Mouse (Mus musculus) liver, embryonic 13.5 days (tissue): ENCODE data around the gene Hba-a1. TPM values are rescaled to one million over a fixed set of nuclear protein-coding genes. Genes with fewer than 3 reads are reported as not detected.

Source experiments
- ATAC-seq: fragments of 200-750 bp; cut with Nextera tagmentation; 2 replicates; pipeline ENCODE4 v1.8.0; 2017; ENCODE audit warnings: low read depth, mild to moderate bottlenecking, moderate number of reproducible peaks, moderate library complexity
- DNase-seq: peaks from one replicate; pipeline ENCODE4 v3.0.0; 2022
- H3K27ac ChIP-seq: fragments of 300-500 bp; sonication (generic); 2 replicates; pipeline ENCODE4 v1.5.1; 2015; ENCODE audit warnings: moderate library complexity, mild to moderate bottlenecking, inconsistent platforms
- H3K27me3 ChIP-seq: fragments of 300-500 bp; sonication (generic); 2 replicates; pipeline ENCODE4 v1.6.1; 2015; ENCODE audit warnings: mild to moderate bottlenecking, inconsistent platforms
- H3K36me3 ChIP-seq: fragments of 300-500 bp; sonication (generic); 2 replicates; pipeline ENCODE4 v1.6.1; 2015; ENCODE audit warnings: mild to moderate bottlenecking, inconsistent platforms
- H3K4me1 ChIP-seq: fragments of 300-500 bp; sonication (generic); replicated peaks from 2 replicates; pipeline ENCODE4 v1.6.1; 2015; ENCODE audit warnings: inconsistent platforms
- H3K4me2 ChIP-seq: fragments of 300-500 bp; sonication (generic); 2 replicates; pipeline ENCODE4 v1.6.1; 2015; ENCODE audit warnings: inconsistent platforms, mild to moderate bottlenecking, moderate library complexity
- H3K4me3 ChIP-seq: fragments of 300-500 bp; sonication (generic); replicated peaks from 2 replicates; pipeline ENCODE4 v1.5.1; 2015; ENCODE audit warnings: mild to moderate bottlenecking, inconsistent platforms
- H3K9ac ChIP-seq: fragments of 300-500 bp; sonication (generic); 2 replicates; pipeline ENCODE4 v1.6.1; 2015; ENCODE audit warnings: mild to moderate bottlenecking, inconsistent platforms
- H3K9me3 ChIP-seq: fragments of 300-500 bp; sonication (generic); replicated peaks from 2 replicates; pipeline ENCODE4 v1.6.1; 2016; ENCODE audit warnings: inconsistent platforms
- WGBS: fragments of 180-500 bp; shearing (Covaris S2); methylation state at CpG from one replicate; pipeline ENCODE4 v1.1.7; 2015; ENCODE audit not compliant: insufficient replicate concordance; 5-methylcytosine and 5-hydroxymethylcytosine counted together
- polyA plus RNA-seq: library from polyadenylated mRNA; unstranded; fragments of >200 nt; fragmentation: Nextera tagmentation; extraction: Ambion mirVana; gene quantifications from 2 replicates; pipeline ENCODE4 v1.2.1, GENCODE M21; 2015

Gene Hba-a1
- polyA plus RNA-seq, 1 experiment from 2014 or later, result 64,288 TPM

- H3K9me3 ChIP-seq, result no peaks in the 10 kb centered on the region
- 69% methylated on average over 7 of the region's 7 CpGs for WGBS
- H3K4me1 ChIP-seq, result peaks cover 96% of the 10 kb centered on the region
- no peaks in the 10 kb centered on the region for H3K27me3 ChIP-seq
- peak overlapping the region; percentile 26 for H3K4me2 ChIP-seq
- H3K36me3 ChIP-seq, result peaks cover 75% of the 10 kb centered on the region
- peak overlapping the region; percentile 81 for H3K9ac ChIP-seq
- H3K4me3 ChIP-seq, result no peak overlapping the region
- ATAC-seq (no peak), DNase-seq (no peak)
- H3K27ac ChIP-seq, result peak overlapping the region; percentile 97
Measured at GRCm38 (mm10) chr11:32243205-32243955, 39.9 kb upstream of the Hba-a1 start.

GRCm38 (mm10) chr11:32244064-32244463, 39.2 kb upstream of the Hba-a1 start:
- H3K27ac ChIP-seq, result peak overlapping the region; percentile 97
- ATAC-seq, result no peak
- peaks cover 96% of the 10 kb centered on the region for H3K4me1 ChIP-seq
- peak overlapping the region; percentile 81 for H3K9ac ChIP-seq
- no peaks in the 10 kb centered on the region for H3K27me3 ChIP-seq
- no peak for DNase-seq
- peaks cover 73% of the 10 kb centered on the region for H3K36me3 ChIP-seq
- H3K4me2 ChIP-seq, result peak overlapping the region; percentile 55; the same call in 1 of the 2 replicates
- H3K4me3 ChIP-seq, result no peak overlapping the region
- H3K9me3 ChIP-seq, result no peaks in the 10 kb centered on the region
- WGBS, result 68% methylated on average over 3 of the region's 3 CpGs

- WGBS, result 67% methylated on average over 1 of the region's 1 CpGs
- H3K27me3 ChIP-seq, result no peaks in the 10 kb centered on the region
- H3K27ac ChIP-seq, result peak overlapping the region; percentile 97
- H3K36me3 ChIP-seq, result peaks cover 73% of the 10 kb centered on the region
- no peak for ATAC-seq
- H3K9me3 ChIP-seq, result no peaks in the 10 kb centered on the region
- H3K4me1 ChIP-seq, result peaks cover 97% of the 10 kb centered on the region
- no peak for DNase-seq
- H3K9ac ChIP-seq, result peak overlapping the region; percentile 81
- no peak overlapping the region for H3K4me3 ChIP-seq
- peak overlapping the region; percentile 55 for H3K4me2 ChIP-seq
Measured at GRCm38 (mm10) chr11:32244617-32245016, 38.7 kb upstream of the Hba-a1 start.

- ATAC-seq, result peak; percentile 96
- H3K4me2 ChIP-seq, result peak overlapping the region; percentile 55
- H3K27ac ChIP-seq, result peak overlapping the region; percentile 97
- DNase-seq, result peak; percentile 93
- no peaks in the 10 kb centered on the region for H3K27me3 ChIP-seq
- H3K9ac ChIP-seq, result peak overlapping the region; percentile 81
- H3K4me1 ChIP-seq, result peaks cover 97% of the 10 kb centered on the region
- 0 out of 2 replicates have a peak overlapping the region, but pooled peaks have one; percentile 10 for H3K4me3 ChIP-seq
- H3K36me3 ChIP-seq, result peaks cover 72% of the 10 kb centered on the region
- WGBS, result 21% methylated on average over 6 of the region's 6 CpGs
- H3K9me3 ChIP-seq, result no peaks in the 10 kb centered on the region
Measured at GRCm38 (mm10) chr11:32245614-32246013, 37.7 kb upstream of the Hba-a1 start.

- ATAC-seq, result no peak
- peaks cover 95% of the 10 kb centered on the region for H3K4me1 ChIP-seq
- H3K27me3 ChIP-seq, result no peaks in the 10 kb centered on the region
- H3K9me3 ChIP-seq, result no peaks in the 10 kb centered on the region
- H3K4me2 ChIP-seq, result peak overlapping the region; percentile 36
- peak overlapping the region; percentile 78 for H3K9ac ChIP-seq
- H3K27ac ChIP-seq, result peak overlapping the region; percentile 97
- H3K36me3 ChIP-seq, result peaks cover 60% of the 10 kb centered on the region
- peak; percentile 60 for DNase-seq
- H3K4me3 ChIP-seq, result no peak overlapping the region
Measured at GRCm38 (mm10) chr11:32247068-32247467, 36.2 kb upstream of the Hba-a1 start.

GRCm38 (mm10) chr11:32248350-32248749, 35.0 kb upstream of the Hba-a1 start:
- Histone ChIP-seq H3K4me2 (no peak overlapping the region), H3K9me3 (no peaks in the 10 kb centered on the region), H3K9ac (peak overlapping the region; percentile 78), H3K27ac (peak overlapping the region; percentile 97), H3K36me3 (peaks cover 63% of the 10 kb centered on the region), H3K27me3 (no peaks in the 10 kb centered on the region), H3K4me3 (no peak overlapping the region), H3K4me1 (peaks cover 94% of the 10 kb centered on the region)
- DNase-seq (no peak), ATAC-seq (no peak)
- WGBS, result 57% methylated on average over 3 of the region's 3 CpGs

- Histone ChIP-seq H3K36me3 (peaks cover 70% of the 10 kb centered on the region), H3K27me3 (no peaks in the 10 kb centered on the region), H3K27ac (peak overlapping the region; percentile 97), H3K4me3 (no peak overlapping the region), H3K4me2 (peak overlapping the region; percentile 39), H3K9me3 (no peaks in the 10 kb centered on the region), H3K9ac (peak overlapping the region; percentile 84), H3K4me1 (peaks cover 97% of the 10 kb centered on the region)
- DNase-seq (peak; percentile 92), ATAC-seq (peak; percentile 99)
- 44% methylated on average over 8 of the region's 8 CpGs for WGBS
Measured at GRCm38 (mm10) chr11:32250880-32251763, 32.2 kb upstream of the Hba-a1 start.

- Histone ChIP-seq H3K27me3 (no peaks in the 10 kb centered on the region), H3K36me3 (peaks cover 51% of the 10 kb centered on the region), H3K4me1 (peaks cover 96% of the 10 kb centered on the region), H3K9ac (peak overlapping the region; percentile 84), H3K4me2 (no peak overlapping the region), H3K9me3 (no peaks in the 10 kb centered on the region), H3K4me3 (no peak overlapping the region), H3K27ac (peak overlapping the region; percentile 97)
- WGBS, result 100% methylated on average over 1 of the region's 1 CpGs
- ATAC-seq (no peak), DNase-seq (no peak)
Measured at GRCm38 (mm10) chr11:32253121-32253520, 30.2 kb upstream of the Hba-a1 start.

GRCm38 (mm10) chr11:32256146-32256545, 27.2 kb upstream of the Hba-a1 start:
- 0 out of 2 replicates have a peak overlapping the region, but pooled peaks have one; percentile 12 for H3K4me3 ChIP-seq
- WGBS, result 26% methylated on average over 1 of the region's 1 CpGs
- peak overlapping the region; percentile 84 for H3K9ac ChIP-seq
- no peaks in the 10 kb centered on the region for H3K27me3 ChIP-seq
- H3K9me3 ChIP-seq, result no peaks in the 10 kb centered on the region
- H3K4me1 ChIP-seq, result peaks cover 84% of the 10 kb centered on the region
- peaks cover 47% of the 10 kb centered on the region for H3K36me3 ChIP-seq
- peak overlapping the region; percentile 97 for H3K27ac ChIP-seq
- peak; percentile 85 for DNase-seq
- peak overlapping the region; percentile 57 for H3K4me2 ChIP-seq
- peak; percentile 100 for ATAC-seq

- H3K4me2 ChIP-seq, result peak overlapping the region; percentile 57
- H3K4me3 ChIP-seq, result 0 out of 2 replicates have a peak overlapping the region, but pooled peaks have one; percentile 12
- DNase-seq (no peak), ATAC-seq (peak; percentile 6; the same call in 1 of the 2 replicates)
- H3K4me1 ChIP-seq, result peaks cover 83% of the 10 kb centered on the region
- H3K36me3 ChIP-seq, result peaks cover 50% of the 10 kb centered on the region
- H3K9me3 ChIP-seq, result no peaks in the 10 kb centered on the region
- no peaks in the 10 kb centered on the region for H3K27me3 ChIP-seq
- WGBS, result 46% methylated on average over 3 of the region's 3 CpGs
- H3K27ac ChIP-seq, result peak overlapping the region; percentile 97
- H3K9ac ChIP-seq, result peak overlapping the region; percentile 84
Measured at GRCm38 (mm10) chr11:32256566-32256965, 26.7 kb upstream of the Hba-a1 start.
